Mouse (Mus musculus) lung, adult 2 months (tissue): Measurements from ENCODE around the gene Wwox. TPM values are rescaled to one million over a fixed set of nuclear protein-coding genes. Genes with fewer than 3 reads are reported as not detected.

ENCODE experiments used
- DNase-seq: peaks from one replicate; pipeline ENCODE4 v3.0.0; 2022
- H3K4me1 ChIP-seq: fragments of 200-500 bp; 2 replicates; pipeline ENCODE4 v1.6.1; 2011; ENCODE audit warnings: low read length; ENCODE audit not compliant: control insufficient read depth, insufficient read depth
- H3K4me3 ChIP-seq: fragments of 200-500 bp; replicated peaks from 2 replicates; pipeline ENCODE3; 2011; ENCODE audit warnings: low read depth, mild to moderate bottlenecking, control low read depth, low read length; ENCODE audit errors: extremely low read depth
- CTCF ChIP-seq: fragments of 200-500 bp; IDR thresholded peaks from 2 replicates; pipeline ENCODE4 v1.5.1; 2011; ENCODE audit warnings: mild to moderate bottlenecking, low read length, control low read depth; ENCODE audit not compliant: insufficient read depth
- POLR2A ChIP-seq: fragments of 200-500 bp; IDR thresholded peaks from 2 replicates; pipeline ENCODE4 v1.6.1; 2011; ENCODE audit warnings: low read depth, mild to moderate bottlenecking, control low read depth, low read length, borderline replicate concordance; ENCODE audit errors: extremely low read depth
- WGBS: fragments of 180-500 bp; shearing (Covaris S2); methylation state at CpG from one replicate; pipeline ENCODE4 v1.1.7; 2018; 5-methylcytosine and 5-hydroxymethylcytosine counted together
- polyA plus RNA-seq: library from polyadenylated mRNA; depleted of rRNA; stranded (reverse); fragments of >200 nt; gene quantifications from 2 replicates; pipeline ENCODE4 v1.2.3, GENCODE M21; 2012

The Wwox gene
- polyA plus RNA-seq, 1 experiment = 8.5 TPM

GRCm38 (mm10) chr8:114932071-114932630 is 492.7 kb downstream of the Wwox start:
- WGBS = 51% methylated on average over 18 of the region's 18 CpGs
- no peak overlapping the region for H3K4me3 ChIP-seq
- no peaks in the 10 kb centered on the region for H3K4me1 ChIP-seq
- TF ChIP-seq POLR2A (no peak), CTCF (no peak)
- no peak for DNase-seq

GRCm38 (mm10) chr8:114933248-114933647 is 493.8 kb downstream of the Wwox start:
- no peak for DNase-seq
- no peak overlapping the region for H3K4me3 ChIP-seq
- TF ChIP-seq POLR2A (no peak), CTCF (peak; percentile 33)
- WGBS = 90% methylated on average over 1 of the region's 1 CpGs
- no peaks in the 10 kb centered on the region for H3K4me1 ChIP-seq

GRCm38 (mm10) chr8:114936887-114937286 is 497.4 kb downstream of the Wwox start:
- no peaks in the 10 kb centered on the region for H3K4me1 ChIP-seq
- DNase-seq = no peak
- no peak overlapping the region for H3K4me3 ChIP-seq
- WGBS = 48% methylated on average over 10 of the region's 10 CpGs
- TF ChIP-seq POLR2A (no peak), CTCF (no peak)

GRCm38 (mm10) chr8:114939338-114939737 is 499.9 kb downstream of the Wwox start:
- no peak for DNase-seq
- Histone ChIP-seq H3K4me3 (no peak overlapping the region), H3K4me1 (no peaks in the 10 kb centered on the region)
- WGBS = 83% methylated on average over 8 of the region's 8 CpGs
- TF ChIP-seq POLR2A (no peak), CTCF (no peak)

GRCm38 (mm10) chr8:114941096-114941495 is 501.6 kb downstream of the Wwox start:
- Histone ChIP-seq H3K4me3 (no peak overlapping the region), H3K4me1 (no peaks in the 10 kb centered on the region)
- 82% methylated on average over 5 of the region's 5 CpGs for WGBS
- TF ChIP-seq POLR2A = no peak
- no peak for TF ChIP-seq CTCF
- DNase-seq = no peak

- H3K4me3 ChIP-seq = no peak overlapping the region
- TF ChIP-seq POLR2A (no peak), CTCF (no peak)
- WGBS = 37% methylated on average over 9 of the region's 9 CpGs
- no peak for DNase-seq
- no peaks in the 10 kb centered on the region for H3K4me1 ChIP-seq
Measured at GRCm38 (mm10) chr8:114941644-114942043, 502.2 kb downstream of the Wwox start.

- no peak for DNase-seq
- H3K4me3 ChIP-seq = no peak overlapping the region
- 54% methylated on average over 6 of the region's 6 CpGs for WGBS
- no peaks in the 10 kb centered on the region for H3K4me1 ChIP-seq
- TF ChIP-seq CTCF = no peak
- TF ChIP-seq POLR2A = no peak
Measured at GRCm38 (mm10) chr8:114947921-114948320, 508.5 kb downstream of the Wwox start.

- Histone ChIP-seq H3K4me1 (no peaks in the 10 kb centered on the region), H3K4me3 (no peak overlapping the region)
- TF ChIP-seq POLR2A (no peak), CTCF (no peak)
- WGBS = 70% methylated on average over 8 of the region's 8 CpGs
- DNase-seq = no peak
Measured at GRCm38 (mm10) chr8:114956377-114957168, 517.1 kb downstream of the Wwox start.

- DNase-seq = no peak
- WGBS = 83% methylated on average over 16 of the region's 16 CpGs
- TF ChIP-seq CTCF (no peak), POLR2A (no peak)
- Histone ChIP-seq H3K4me3 (no peak overlapping the region), H3K4me1 (peaks cover 2% of the 10 kb centered on the region; the same call in 1 of the 2 replicates)
Measured at GRCm38 (mm10) chr8:114958437-114959107, 519.1 kb downstream of the Wwox start.

- no peak for DNase-seq
- 56% methylated on average over 11 of the region's 11 CpGs for WGBS
- no peak for TF ChIP-seq CTCF
- TF ChIP-seq POLR2A = no peak
Measured at GRCm38 (mm10) chr8:114959406-114959805, 520.0 kb downstream of the Wwox start.

More at GRCm38 (mm10) chr8:114959406-114959805, 520.0 kb downstream of the Wwox start:
- Histone ChIP-seq H3K4me3 (no peak overlapping the region), H3K4me1 (peaks cover 2% of the 10 kb centered on the region; the same call in 1 of the 2 replicates)
